Mouse (Mus musculus) CH12.LX (cell line): ENCODE data around the gene Ilf2. TPM values are rescaled to one million over a fixed set of nuclear protein-coding genes. Genes with fewer than 3 reads are reported as not detected.

Experiments
- DNase-seq: peaks from one replicate; pipeline ENCODE4 v3.0.0-alpha.2; 2013; ENCODE audit errors: extremely low read depth
- H3K27ac ChIP-seq: 2 replicates; pipeline ENCODE4 v1.5.1; 2012; ENCODE audit warnings: low read depth, mild to moderate bottlenecking, control low read depth, moderate library complexity; ENCODE audit not compliant: insufficient read depth
- H3K27me3 ChIP-seq: replicated peaks from 2 replicates; pipeline ENCODE3; 2012; ENCODE audit warnings: inconsistent platforms
- H3K36me3 ChIP-seq, 2 experiments: replicated peaks in 1 of 2; 2 replicates each; pipeline versions ENCODE3 to v1.6.1; 2012; ENCODE audit warnings: inconsistent platforms in 1 of 2, low read length in 1 of 2, mild to moderate bottlenecking in 1 of 2, mixed read lengths in 1 of 2, moderate library complexity in 1 of 2; ENCODE audit not compliant: control insufficient read depth in 1 of 2, insufficient read depth in 1 of 2
- H3K4me1 ChIP-seq, 2 experiments: 2 replicates each; pipeline ENCODE4 v1.6.1; 2012; ENCODE audit warnings: inconsistent platforms in 1 of 2, moderate library complexity in 1 of 2; ENCODE audit not compliant: insufficient read depth in 2 of 2, control insufficient read depth in 1 of 2
- H3K4me2 ChIP-seq: 2 replicates; pipeline ENCODE4 v1.6.1; 2012; ENCODE audit warnings: low read depth, mild to moderate bottlenecking, control low read depth; ENCODE audit not compliant: poor library complexity, insufficient read depth, severe bottlenecking
- H3K4me3 ChIP-seq, 3 experiments: fragments of 150-350 bp in 1 of 3; sonication (generic) in 1 of 3; replicated peaks in 1 of 3; 2 replicates each; pipeline versions ENCODE3 to v1.5.1; 2011 to 2012; ENCODE audit warnings: low read depth in 2 of 3, low read length in 2 of 3, mild to moderate bottlenecking in 2 of 3, moderate library complexity in 2 of 3, control low read depth in 1 of 3, improper control_type of control experiment in 1 of 3, inconsistent platforms in 1 of 3, mixed read lengths in 1 of 3; ENCODE audit not compliant: poor library complexity in 1 of 3
- H3K79me2 ChIP-seq: replicated peaks from 2 replicates; pipeline ENCODE4 v1.6.1; 2012; ENCODE audit warnings: mild to moderate bottlenecking, moderate library complexity; ENCODE audit not compliant: control insufficient read depth, poor library complexity, insufficient read depth, severe bottlenecking; ENCODE audit errors: extremely low read depth
- H3K9ac ChIP-seq: 2 replicates; pipeline ENCODE4 v1.6.1; 2012; ENCODE audit warnings: low read depth, mild to moderate bottlenecking, control low read depth, moderate library complexity; ENCODE audit not compliant: insufficient read depth
- H3K9me3 ChIP-seq: replicated peaks from 2 replicates; pipeline ENCODE3; 2012; ENCODE audit warnings: low read length, inconsistent platforms, mixed read lengths
- CHD2 ChIP-seq: IDR thresholded peaks from 2 replicates; pipeline ENCODE4 v1.6.1; 2011; ENCODE audit warnings: low read length, improper control_type of control experiment
- CTCF ChIP-seq, 2 experiments: IDR thresholded peaks in 1 of 2; conservative IDR thresholded peaks in 1 of 2; 2 replicates each; pipeline ENCODE4 v1.5.1; 2011 to 2012; ENCODE audit warnings: low read depth in 2 of 2, low read length in 2 of 2, improper control_type of control experiment in 1 of 2, inconsistent platforms in 1 of 2, mild to moderate bottlenecking in 1 of 2, moderate library complexity in 1 of 2
- EP300 ChIP-seq: IDR thresholded peaks from 2 replicates; pipeline ENCODE4 v1.6.1; 2011; ENCODE audit warnings: low read length, improper control_type of control experiment
- IRF4 ChIP-seq: IDR thresholded peaks from 2 replicates; pipeline ENCODE4 v1.6.1; 2014; ENCODE audit warnings: low read depth, mild to moderate bottlenecking, inconsistent platforms, low read length, improper control_type of control experiment
- JUND ChIP-seq: conservative IDR thresholded peaks from 2 replicates; pipeline ENCODE4 v1.6.1; 2011; ENCODE audit warnings: low read depth, low read length, improper control_type of control experiment
- KAT2A ChIP-seq: IDR thresholded peaks from 2 replicates; pipeline ENCODE4 v1.6.1; 2012; ENCODE audit warnings: low read length, improper control_type of control experiment, inconsistent platforms; ENCODE audit not compliant: insufficient replicate concordance
- MAX ChIP-seq: IDR thresholded peaks from 2 replicates; pipeline ENCODE4 v1.6.1; 2011; ENCODE audit warnings: low read length, improper control_type of control experiment
- MEF2A ChIP-seq: IDR thresholded peaks from 2 replicates; pipeline ENCODE4 v1.6.1; 2014; ENCODE audit warnings: low read depth, mild to moderate bottlenecking, inconsistent platforms, low read length, improper control_type of control experiment, borderline replicate concordance
- MXI1 ChIP-seq: IDR thresholded peaks from 2 replicates; pipeline ENCODE4 v1.6.1; 2011; ENCODE audit warnings: mild to moderate bottlenecking, low read depth, low read length, improper control_type of control experiment
- MYC ChIP-seq: IDR thresholded peaks from 2 replicates; pipeline ENCODE4 v1.6.1; 2011; ENCODE audit warnings: low read depth, mild to moderate bottlenecking, improper control_type of control experiment, low read length
- NELFE ChIP-seq: IDR thresholded peaks from 2 replicates; pipeline ENCODE4 v1.6.1; 2011; ENCODE audit warnings: low read depth, low read length, improper control_type of control experiment
- NRF1 ChIP-seq: IDR thresholded peaks from 2 replicates; pipeline ENCODE4 v1.6.1; 2014; ENCODE audit warnings: low read depth, mild to moderate bottlenecking, inconsistent platforms, low read length, improper control_type of control experiment, moderate library complexity
- POLR2A ChIP-seq: IDR thresholded peaks from 2 replicates; pipeline ENCODE4 v1.6.1; 2011; ENCODE audit warnings: low read depth, mild to moderate bottlenecking, improper control_type of control experiment, low read length
- POLR2AphosphoS2 ChIP-seq: IDR thresholded peaks from 2 replicates; pipeline ENCODE4 v1.6.1; 2011; ENCODE audit warnings: low read depth, low read length, improper control_type of control experiment
- RAD21 ChIP-seq: IDR thresholded peaks from 2 replicates; pipeline ENCODE4 v1.6.1; 2011; ENCODE audit warnings: low read depth, mild to moderate bottlenecking, low read length, improper control_type of control experiment, moderate library complexity
- SIN3A ChIP-seq: IDR thresholded peaks from 2 replicates; pipeline ENCODE4 v1.6.1; 2012; ENCODE audit warnings: low read length, improper control_type of control experiment, inconsistent platforms
- SMC3 ChIP-seq: IDR thresholded peaks from 2 replicates; pipeline ENCODE4 v1.6.1; 2011; ENCODE audit warnings: low read depth, low read length, improper control_type of control experiment
- TCF12 ChIP-seq: IDR thresholded peaks from 2 replicates; pipeline ENCODE4 v1.6.1; 2014; ENCODE audit warnings: low read depth, mild to moderate bottlenecking, inconsistent platforms, low read length, improper control_type of control experiment
- USF2 ChIP-seq: conservative IDR thresholded peaks from 2 replicates; pipeline ENCODE4 v1.6.1; 2011; ENCODE audit warnings: low read depth, low read length, improper control_type of control experiment
- ZC3H11A ChIP-seq: IDR thresholded peaks from 2 replicates; pipeline ENCODE4 v1.6.1; 2012; ENCODE audit warnings: low read depth, mild to moderate bottlenecking, inconsistent platforms, low read length, improper control_type of control experiment
- ZKSCAN1 ChIP-seq: IDR thresholded peaks from 2 replicates; pipeline ENCODE4 v1.6.1; 2012; ENCODE audit warnings: low read depth, inconsistent platforms, low read length, improper control_type of control experiment, borderline replicate concordance
- dilution Hi-C: fragments of 300-500 bp; cut with MboI; formaldehyde crosslinking; loops from 2 replicates; pipeline ENCODE4 v1.14.3; 2020; ENCODE audit warnings: low sequenced_read_pairs; ENCODE audit not compliant: extremely low pct_unique_long_range_greater_than_20kb, extremely low pct_ligation_motif_present
- in situ Hi-C: fragments of 300-500 bp; cut with MboI; formaldehyde crosslinking; loops from 3 replicates; pipeline ENCODE4 v1.14.3; 2019; ENCODE audit warnings: low sequenced_read_pairs, low pct_ligation_motif_present, low pct_unique_long_range_greater_than_20kb, mixed read lengths
- polyA plus RNA-seq: library from polyadenylated mRNA; unstranded; fragments of >175 nt; gene quantifications from 2 replicates; pipeline ENCODE4 v1.2.1, GENCODE M21; 2012; ENCODE audit warnings: low read depth; ENCODE audit not compliant: insufficient read length
- total RNA-seq, 2 experiments: library from RNA; depleted of rRNA; stranded (reverse); fragments of 300-350 nt in 1 of 2; fragments of >200 nt in 1 of 2; gene quantifications; 2 replicates each; pipeline ENCODE4 v1.2.3; 2012 to 2014

Gene Ilf2
- total and polyA plus RNA-seq, 3 experiments = 120 to 197 (median 182) TPM

GRCm38 (mm10) chr3:90433381-90434020 is 42.4 kb upstream of the Ilf2 start, which contains the start of gene Ints3 (continued):
- TF ChIP-seq USF2 = no peak
- peak; percentile 23 for TF ChIP-seq MEF2A
- TF ChIP-seq CTCF (conservative IDR thresholded peaks at IDR 0.05 in 1 of 2, IDR thresholded peaks at IDR 0.05 in 1 of 2; ENCODE audit: low read depth in 2 of 2, low read length in 2 of 2) = no peak
- peak; percentile 62 for TF ChIP-seq CHD2
- TF ChIP-seq POLR2A = peak; percentile 93
- peak; percentile 100 for TF ChIP-seq NRF1
- TF ChIP-seq POLR2AphosphoS2 = peak; percentile 93
- TF ChIP-seq NELFE = peak; percentile 95
- no peak for TF ChIP-seq RAD21
- peak; percentile 50; the same call in 1 of the 2 replicates for TF ChIP-seq IRF4
- TF ChIP-seq MXI1 = no peak; the same call in 1 of the 2 replicates
- TF ChIP-seq JUND = no peak
- peak; percentile 81; the same call in 1 of the 2 replicates for TF ChIP-seq MYC
- TF ChIP-seq KAT2A = peak; percentile 77; the same call in 1 of the 2 replicates
- peak; percentile 87 for TF ChIP-seq TCF12
- no peak for TF ChIP-seq ZC3H11A
- TF ChIP-seq EP300 = no peak
- TF ChIP-seq SMC3 = no peak

GRCm38 (mm10) chr3:90434073-90434730 is 41.7 kb upstream of the Ilf2 start:
- Histone ChIP-seq H3K4me3 (peak overlapping the region; percentile 42 to 91 (median 59)), H3K4me1 (peaks cover 8 to 33% of the 10 kb centered on the region in 2 experiments), H3K27me3 (no peaks in the 10 kb centered on the region), H3K9ac (peak overlapping the region; percentile 66), H3K36me3 (peaks cover 0 to 8% of the 10 kb centered on the region in 2 experiments), H3K79me2 (peaks cover 18% of the 10 kb centered on the region), H3K27ac (no peak overlapping the region), H3K9me3 (no peaks in the 10 kb centered on the region), H3K4me2 (peak overlapping the region; percentile 85)
- TF ChIP-seq SIN3A (peak; percentile 35; the same call in 1 of the 2 replicates), JUND (no peak), ZKSCAN1 (no peak), CTCF (conservative IDR thresholded peaks at IDR 0.05 in 1 of 2, IDR thresholded peaks at IDR 0.05 in 1 of 2; ENCODE audit: low read depth in 2 of 2, low read length in 2 of 2) (no peak), MAX (no peak; the same call in 1 of the 2 replicates), USF2 (no peak), POLR2A (no peak)
- in situ Hi-C loops (no loop called here), dilution Hi-C loops (no loop called here)
- DNase-seq = no peak
